Mouse (Mus musculus): ENCODE measurements at regions not wholly inside any gene's neighbourhood (a gene's known extent, or its start where the extent isn't known, plus 50 kb on each side); places are given as distances from the start of the nearest gene placed in this dataset.

- ATAC-seq (ENCODE audit: insufficient number of reproducible peaks, insufficient read depth, low FRiP score, low TSS enrichment): no peak
- H3K27me3 ChIP-seq: peaks cover under 1% of the 10 kb centered on the region; the same call in 1 of the 2 replicates
- H3K27ac ChIP-seq: no peak overlapping the region
Observed at GRCm38 (mm10) chr6:100341305-100342290, 54.3 kb upstream of the Rybp start.

GRCm38 (mm10) chr6:100338291-100338690 lies 51.0 kb upstream of the Rybp start:
- Histone ChIP-seq H3K4me1 (peaks cover 21% of the 10 kb centered on the region), H3K27ac (no peak overlapping the region), H3K9ac (no peak overlapping the region), H3K36me3 (no peaks in the 10 kb centered on the region), H3K27me3 (peaks cover 4% of the 10 kb centered on the region; the same call in 1 of the 2 replicates), H3K4me2 (replicated peaks) (no peak overlapping the region), H3K9me3 (no peaks in the 10 kb centered on the region), H3K4me3 (no peak overlapping the region)
- 86% methylated on average over 4 of the region's 4 CpGs for WGBS
- no peak for ATAC-seq (ENCODE audit: insufficient number of reproducible peaks, insufficient read depth, low FRiP score, low TSS enrichment)

More at GRCm38 (mm10) chr6:100341305-100342290, 54.3 kb upstream of the Rybp start:
- Histone ChIP-seq H3K9ac (no peak overlapping the region), H3K4me2 (replicated peaks) (no peak overlapping the region), H3K36me3 (no peaks in the 10 kb centered on the region), H3K4me1 (peaks cover 4% of the 10 kb centered on the region), H3K9me3 (no peaks in the 10 kb centered on the region), H3K4me3 (no peak overlapping the region)
- WGBS: 47% methylated on average over 13 of the region's 13 CpGs
